Mouse (Mus musculus): ENCODE data around the gene Sgms1. TPM values are rescaled to one million over a fixed set of nuclear protein-coding genes. Genes with fewer than 3 reads are reported as not detected.

Gene Sgms1
- polyA plus RNA-seq, 1 experiment, result 5.3 TPM

- no peaks in the 10 kb centered on the region for H3K27me3 ChIP-seq (ENCODE audit: control insufficient read depth, insufficient read depth, insufficient read length)
- no peak overlapping the region for H3K4me3 ChIP-seq (ENCODE audit: insufficient read depth, poor library complexity, severe bottlenecking)
- H3K79me3 ChIP-seq (ENCODE audit: low read depth), result peaks cover 2% of the 10 kb centered on the region
- TF ChIP-seq CEBPB (IDR thresholded peaks at IDR 0.05; ENCODE audit: low read depth) (no peak), MAX (IDR thresholded peaks at IDR 0.05) (no peak), USF1 (IDR thresholded peaks at IDR 0.05; ENCODE audit: low read depth) (no peak), MYOD1 (IDR thresholded peaks at IDR 0.05; ENCODE audit: control insufficient read depth, insufficient read length, low read depth) (no peak), FOSL1 (IDR thresholded peaks at IDR 0.05; ENCODE audit: insufficient read depth, low read length, poor library complexity, severe bottlenecking) (no peak), CTCF (IDR thresholded peaks at IDR 0.05; ENCODE audit: control insufficient read depth, insufficient read depth, insufficient read length) (no peak), MYOG (IDR thresholded peaks at IDR 0.05; ENCODE audit: control insufficient read depth, extremely low read depth, insufficient read length) (no peak)
- peaks cover 13% of the 10 kb centered on the region for H3K79me2 ChIP-seq (ENCODE audit: control insufficient read depth, insufficient read depth)
- no peaks in the 10 kb centered on the region for H3K36me3 ChIP-seq (ENCODE audit: control insufficient read depth, insufficient read depth)
- no peak overlapping the region for H3ac ChIP-seq (ENCODE audit: control insufficient read depth, insufficient read length, low read depth)
Observed at GRCm38 (mm10) chr19:32340168-32340567, 49.3 kb downstream of the Sgms1 start.

DNA sequence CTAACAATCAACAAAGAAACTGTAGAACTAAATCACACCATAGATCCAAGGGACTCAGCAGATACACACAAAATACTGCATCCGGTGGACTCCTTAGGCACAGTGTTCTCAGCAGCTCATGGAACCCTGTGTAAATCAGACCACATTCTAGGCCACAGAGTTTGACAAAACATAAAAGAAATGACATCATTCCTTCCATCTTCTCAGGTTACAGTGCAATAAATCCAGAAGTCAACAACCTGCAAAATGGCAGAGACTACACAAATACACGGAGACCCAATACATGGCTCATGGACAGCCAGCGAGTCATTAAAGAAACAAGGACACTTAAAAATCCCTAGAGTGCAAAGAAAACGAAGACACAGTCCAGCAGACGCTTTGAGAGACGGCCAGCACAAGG, 51.8 kb downstream of the Sgms1 start:
- no peaks in the 10 kb centered on the region for H3K27me3 ChIP-seq (ENCODE audit: control insufficient read depth, insufficient read depth, insufficient read length)
- no peaks in the 10 kb centered on the region for H3K79me2 ChIP-seq (ENCODE audit: control insufficient read depth, insufficient read depth)
- no peak overlapping the region for H3ac ChIP-seq (ENCODE audit: control insufficient read depth, insufficient read length, low read depth)
- TF ChIP-seq MAX (IDR thresholded peaks at IDR 0.05) (peak; percentile 10), CEBPB (IDR thresholded peaks at IDR 0.05; ENCODE audit: low read depth) (peak; percentile 9), MYOG (IDR thresholded peaks at IDR 0.05; ENCODE audit: control insufficient read depth, extremely low read depth, insufficient read length) (no peak)
- H3K79me3 ChIP-seq (ENCODE audit: low read depth), result peaks cover 1% of the 10 kb centered on the region
- H3K36me3 ChIP-seq (ENCODE audit: control insufficient read depth, insufficient read depth), result no peaks in the 10 kb centered on the region
- H3K4me3 ChIP-seq (ENCODE audit: insufficient read depth, poor library complexity, severe bottlenecking), result no peak overlapping the region

- H3K27me3 ChIP-seq (ENCODE audit: control insufficient read depth, insufficient read depth, insufficient read length), result no peaks in the 10 kb centered on the region
- TF ChIP-seq CEBPB (IDR thresholded peaks at IDR 0.05; ENCODE audit: low read depth) (no peak), MAX (IDR thresholded peaks at IDR 0.05) (no peak)
- no peak overlapping the region for H3ac ChIP-seq (ENCODE audit: control insufficient read depth, insufficient read length, low read depth)
- no peak overlapping the region for H3K4me3 ChIP-seq (ENCODE audit: insufficient read depth, poor library complexity, severe bottlenecking)
- no peaks in the 10 kb centered on the region for H3K79me2 ChIP-seq (ENCODE audit: control insufficient read depth, insufficient read depth)
- no peaks in the 10 kb centered on the region for H3K36me3 ChIP-seq (ENCODE audit: control insufficient read depth, insufficient read depth)
- H3K79me3 ChIP-seq (ENCODE audit: low read depth), result peaks cover 1% of the 10 kb centered on the region
Observed at GRCm38 (mm10) chr19:32334751-32335150, 54.8 kb downstream of the Sgms1 start.

- no peaks in the 10 kb centered on the region for H3K79me2 ChIP-seq (ENCODE audit: control insufficient read depth, insufficient read depth)
- H3ac ChIP-seq (ENCODE audit: control insufficient read depth, insufficient read length, low read depth), result no peak overlapping the region
- no peaks in the 10 kb centered on the region for H3K27me3 ChIP-seq (ENCODE audit: control insufficient read depth, insufficient read depth, insufficient read length)
- TF ChIP-seq MAX (IDR thresholded peaks at IDR 0.05) (no peak), USF1 (IDR thresholded peaks at IDR 0.05; ENCODE audit: low read depth) (no peak), MYOG (IDR thresholded peaks at IDR 0.05; ENCODE audit: control insufficient read depth, extremely low read depth, insufficient read length) (no peak), CEBPB (IDR thresholded peaks at IDR 0.05; ENCODE audit: low read depth) (no peak), CTCF (IDR thresholded peaks at IDR 0.05; ENCODE audit: control insufficient read depth, insufficient read depth, insufficient read length) (no peak), MYOD1 (IDR thresholded peaks at IDR 0.05; ENCODE audit: control insufficient read depth, insufficient read length, low read depth) (no peak), FOSL1 (IDR thresholded peaks at IDR 0.05; ENCODE audit: insufficient read depth, low read length, poor library complexity, severe bottlenecking) (no peak)
- peaks cover 1% of the 10 kb centered on the region for H3K79me3 ChIP-seq (ENCODE audit: low read depth)
- H3K4me3 ChIP-seq (ENCODE audit: insufficient read depth, poor library complexity, severe bottlenecking), result no peak overlapping the region
- H3K36me3 ChIP-seq (ENCODE audit: control insufficient read depth, insufficient read depth), result no peaks in the 10 kb centered on the region
Observed at GRCm38 (mm10) chr19:32333544-32333943, 56.0 kb downstream of the Sgms1 start.

DNA sequence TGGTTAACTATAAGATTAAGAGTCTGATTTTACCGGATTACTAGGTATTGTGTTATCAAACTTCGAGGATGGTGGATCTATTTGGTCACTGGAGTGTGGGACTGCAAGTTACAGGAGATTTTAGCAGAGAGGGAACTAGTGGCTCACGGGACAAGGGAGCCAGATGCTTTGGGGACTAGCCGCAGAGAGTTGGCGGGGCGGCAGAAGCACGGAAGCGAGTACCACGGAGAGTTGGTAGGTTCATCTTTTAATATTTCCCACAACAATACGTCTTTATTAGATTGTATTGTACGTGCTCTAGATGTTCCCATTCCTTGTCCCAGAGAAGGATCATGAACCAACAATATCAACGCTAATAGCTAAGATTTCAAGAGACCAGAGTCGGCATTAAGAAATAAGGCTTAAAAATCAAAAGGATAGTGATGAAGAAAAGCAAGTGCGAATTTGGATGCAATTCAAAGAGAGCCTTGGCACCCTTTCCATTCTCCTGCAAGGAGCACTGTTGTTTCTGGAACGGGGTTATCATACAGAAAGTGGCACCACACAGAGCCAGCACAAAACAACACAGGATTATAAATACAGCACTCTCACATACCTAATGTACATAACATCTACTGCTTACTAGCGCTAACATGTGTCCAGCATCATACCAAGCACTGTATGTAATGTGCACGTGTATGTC, 56.6 kb downstream of the Sgms1 start:
- no peaks in the 10 kb centered on the region for H3K27me3 ChIP-seq (ENCODE audit: control insufficient read depth, insufficient read depth, insufficient read length)
- no peaks in the 10 kb centered on the region for H3K36me3 ChIP-seq (ENCODE audit: control insufficient read depth, insufficient read depth)
- TF ChIP-seq CTCF (IDR thresholded peaks at IDR 0.05; ENCODE audit: control insufficient read depth, insufficient read depth, insufficient read length) (no peak), FOSL1 (IDR thresholded peaks at IDR 0.05; ENCODE audit: insufficient read depth, low read length, poor library complexity, severe bottlenecking) (no peak), CEBPB (IDR thresholded peaks at IDR 0.05; ENCODE audit: low read depth) (no peak), MYOG (IDR thresholded peaks at IDR 0.05; ENCODE audit: control insufficient read depth, extremely low read depth, insufficient read length) (no peak), USF1 (IDR thresholded peaks at IDR 0.05; ENCODE audit: low read depth) (no peak), MYOD1 (IDR thresholded peaks at IDR 0.05; ENCODE audit: control insufficient read depth, insufficient read length, low read depth) (no peak), MAX (IDR thresholded peaks at IDR 0.05) (no peak)
- H3K4me3 ChIP-seq (ENCODE audit: insufficient read depth, poor library complexity, severe bottlenecking), result no peak overlapping the region
- peaks cover 1% of the 10 kb centered on the region for H3K79me3 ChIP-seq (ENCODE audit: low read depth)
- no peak overlapping the region for H3ac ChIP-seq (ENCODE audit: control insufficient read depth, insufficient read length, low read depth)
- H3K79me2 ChIP-seq (ENCODE audit: control insufficient read depth, insufficient read depth), result no peaks in the 10 kb centered on the region

DNA sequence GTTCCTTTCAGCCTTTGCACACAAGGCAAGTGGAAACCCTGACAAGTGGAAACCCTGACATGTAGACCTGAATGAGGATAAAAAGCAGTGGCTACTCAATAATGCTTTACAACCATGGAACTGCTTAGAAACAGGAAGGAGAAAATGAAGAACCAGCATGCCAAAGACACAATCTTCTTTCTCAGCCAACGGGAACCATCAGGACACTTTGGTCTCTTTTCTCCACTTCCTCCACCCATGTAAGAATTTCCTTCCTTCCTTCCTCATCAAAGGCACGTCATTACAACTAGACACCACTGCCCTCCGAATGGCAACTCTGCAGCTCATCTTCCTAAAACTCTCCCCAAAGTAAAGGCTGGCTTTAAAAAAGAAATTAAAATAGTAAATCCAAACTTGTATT, 59.3 kb downstream of the Sgms1 start:
- TF ChIP-seq MAX (IDR thresholded peaks at IDR 0.05), result no peak
- no peak for TF ChIP-seq FOSL1 (IDR thresholded peaks at IDR 0.05; ENCODE audit: insufficient read depth, low read length, poor library complexity, severe bottlenecking)
- TF ChIP-seq MYOD1 (IDR thresholded peaks at IDR 0.05; ENCODE audit: control insufficient read depth, insufficient read length, low read depth), result no peak
- no peak overlapping the region for H3ac ChIP-seq (ENCODE audit: control insufficient read depth, insufficient read length, low read depth)
- H3K79me2 ChIP-seq (ENCODE audit: control insufficient read depth, insufficient read depth), result no peaks in the 10 kb centered on the region
- no peaks in the 10 kb centered on the region for H3K36me3 ChIP-seq (ENCODE audit: control insufficient read depth, insufficient read depth)
- H3K79me3 ChIP-seq (ENCODE audit: low read depth), result peaks cover 1% of the 10 kb centered on the region
- no peak overlapping the region for H3K4me3 ChIP-seq (ENCODE audit: insufficient read depth, poor library complexity, severe bottlenecking)
- no peaks in the 10 kb centered on the region for H3K27me3 ChIP-seq (ENCODE audit: control insufficient read depth, insufficient read depth, insufficient read length)

All from C2C12 (cell line).